Mouse (Mus musculus) erythroblast, embryonic 14.5 days (primary cell): Measurements from ENCODE around the gene Tnfsfm13. TPM values are rescaled to one million over a fixed set of nuclear protein-coding genes. Genes with fewer than 3 reads are reported as not detected.

Experiments
- H3K27me3 ChIP-seq: 2 replicates; pipeline ENCODE4 v1.6.1; 2012; ENCODE audit warnings: inconsistent platforms; ENCODE audit not compliant: control insufficient read depth
- H3K36me3 ChIP-seq: 2 replicates; pipeline ENCODE4 v1.6.1; 2012; ENCODE audit warnings: mild to moderate bottlenecking, inconsistent platforms; ENCODE audit not compliant: control insufficient read depth
- H3K4me1 ChIP-seq: 2 replicates; pipeline ENCODE4 v1.6.1; 2012; ENCODE audit warnings: inconsistent platforms; ENCODE audit not compliant: control insufficient read depth
- H3K4me3 ChIP-seq: replicated peaks from 2 replicates; pipeline ENCODE3; 2012; ENCODE audit warnings: moderate library complexity, mild to moderate bottlenecking, inconsistent platforms
- H3K9me3 ChIP-seq: 2 replicates; pipeline ENCODE4 v1.6.1; 2012; ENCODE audit warnings: low read length, inconsistent platforms, mixed read lengths; ENCODE audit not compliant: control insufficient read depth
- GATA1 ChIP-seq: IDR thresholded peaks from 2 replicates; pipeline ENCODE4 v1.6.1; 2012; ENCODE audit warnings: low read length, inconsistent platforms, mixed read lengths
- TAL1 ChIP-seq: IDR thresholded peaks from 3 replicates; pipeline ENCODE4 v1.6.1; 2012; ENCODE audit warnings: low read length, inconsistent platforms, mixed read lengths
- polyA plus RNA-seq: library from polyadenylated mRNA; stranded (reverse); fragments of >175 nt; gene quantifications from 2 replicates; pipeline ENCODE4 v1.2.3, GENCODE M21; 2012

Tnfsfm13 gene
- polyA plus RNA-seq, 1 experiment = not detected

DNA sequence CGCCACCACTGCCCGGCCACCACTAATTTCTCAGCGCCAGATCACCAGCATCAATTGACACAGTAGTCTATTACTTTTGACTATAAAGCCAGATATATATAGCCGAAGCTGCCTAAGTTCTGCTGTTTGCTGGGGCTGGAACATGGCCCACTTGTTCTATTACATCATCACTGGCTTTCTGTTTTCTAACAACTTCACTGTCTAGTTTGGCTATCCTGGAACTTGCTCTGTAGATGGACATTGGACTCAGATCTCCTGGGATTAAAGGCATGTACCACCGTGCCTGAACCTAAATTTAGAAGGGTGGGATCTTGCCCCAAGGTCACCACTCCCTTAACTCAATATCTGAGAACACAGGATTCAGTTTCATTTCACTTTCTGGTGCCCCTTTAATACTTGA is 50.0 kb downstream of the Tnfsfm13 start:
- no peaks in the 10 kb centered on the region for H3K9me3 ChIP-seq
- H3K36me3 ChIP-seq = peaks cover 96% of the 10 kb centered on the region
- no peaks in the 10 kb centered on the region for H3K27me3 ChIP-seq
- H3K4me3 ChIP-seq = no peak overlapping the region
- peaks cover 3% of the 10 kb centered on the region for H3K4me1 ChIP-seq
- TF ChIP-seq TAL1 = no peak
- no peak for TF ChIP-seq GATA1

- no peak for TF ChIP-seq TAL1
- TF ChIP-seq GATA1 = no peak
- Histone ChIP-seq H3K4me3 (no peak overlapping the region), H3K4me1 (peaks cover 50% of the 10 kb centered on the region), H3K27me3 (no peaks in the 10 kb centered on the region), H3K9me3 (no peaks in the 10 kb centered on the region), H3K36me3 (peaks cover 38% of the 10 kb centered on the region)
Observed at GRCm38 (mm10) chr11:69635471-69635870, 60.4 kb downstream of the Tnfsfm13 start.

DNA sequence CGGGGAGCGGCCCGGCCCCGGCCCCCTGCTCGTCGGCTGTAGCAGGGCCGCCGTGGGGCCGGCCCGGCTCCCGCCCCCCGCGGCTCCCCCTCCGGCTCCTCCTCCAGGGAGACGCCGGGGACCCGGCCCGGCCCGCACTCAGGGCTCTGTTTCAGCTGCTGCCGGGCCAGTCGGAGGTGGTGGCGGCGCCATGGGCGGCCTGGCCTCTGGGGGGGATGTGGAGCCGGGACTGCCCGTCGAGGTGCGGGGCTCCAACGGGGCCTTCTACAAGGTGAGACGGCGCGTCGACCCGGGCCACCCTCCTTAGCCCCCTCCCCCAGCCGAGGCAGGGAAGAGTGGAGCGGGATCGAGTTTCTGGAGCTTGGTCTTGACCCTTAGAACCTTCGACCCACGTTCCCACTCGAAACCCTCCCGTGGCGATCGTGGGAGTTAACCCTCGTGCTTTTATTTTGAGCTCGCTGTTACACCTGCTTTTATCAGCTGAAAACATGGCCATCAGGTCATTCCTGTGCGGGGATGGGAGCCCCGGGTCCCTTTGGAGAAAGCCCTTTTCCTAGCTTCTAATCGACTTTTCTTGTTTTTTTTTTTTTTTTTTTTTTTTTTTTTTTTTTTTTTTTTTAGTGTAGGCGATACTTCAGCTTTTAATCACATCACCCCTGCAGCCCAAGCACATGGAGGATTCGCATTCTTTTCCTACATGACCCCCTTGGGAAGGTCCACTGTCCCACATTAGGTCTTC is 62.6 kb downstream of the Tnfsfm13 start:
- peak overlapping the region; percentile 95 for H3K4me3 ChIP-seq
- no peaks in the 10 kb centered on the region for H3K9me3 ChIP-seq
- H3K36me3 ChIP-seq = peaks cover 21% of the 10 kb centered on the region
- no peaks in the 10 kb centered on the region for H3K27me3 ChIP-seq
- peaks cover 56% of the 10 kb centered on the region for H3K4me1 ChIP-seq
- no peak for TF ChIP-seq TAL1
- TF ChIP-seq GATA1 = no peak

Other genes with a start within 250 kb of the Tnfsfm13 start
- 0.04 TPM in 1 of 2 replicates, not detected in the other for gene Dnah2, start 147.0 kb downstream of the Tnfsfm13 start, polyA plus RNA-seq
- 0.15 and 0.20 TPM in 2 replicates for gene Efnb3, start 135.9 kb downstream of the Tnfsfm13 start, polyA plus RNA-seq
- gene Wrap53, start 115.8 kb downstream of the Tnfsfm13 start, polyA plus RNA-seq = 3.8 and 7.2 TPM in 2 replicates
- gene Trp53, start 115.7 kb downstream of the Tnfsfm13 start, polyA plus RNA-seq = 4.1 and 4.3 TPM in 2 replicates
- 8.1 and 9.1 TPM in 2 replicates for gene Atp1b2, start 90.2 kb downstream of the Tnfsfm13 start, polyA plus RNA-seq
- 0.02 TPM in 1 of 2 replicates, not detected in the other for gene Shbg, start 78.2 kb downstream of the Tnfsfm13 start, polyA plus RNA-seq
- not detected in 2 replicates for gene Sat2, start 74.1 kb downstream of the Tnfsfm13 start, polyA plus RNA-seq
- 9.7 and 10.3 TPM in 2 replicates for gene Fxr2, start 63.1 kb downstream of the Tnfsfm13 start, polyA plus RNA-seq
- not detected in 2 replicates for gene Sox15, start 40.8 kb downstream of the Tnfsfm13 start, polyA plus RNA-seq
- 3.9 and 4.3 TPM in 2 replicates for gene Mpdu1, start 33.5 kb downstream of the Tnfsfm13 start, polyA plus RNA-seq
- 0.60 and 0.78 TPM in 2 replicates for gene Cd68, start 29.9 kb downstream of the Tnfsfm13 start, polyA plus RNA-seq
- 27.9 and 30.9 TPM in 2 replicates for gene Eif4a1, start 23.7 kb downstream of the Tnfsfm13 start, polyA plus RNA-seq
- 5.4 and 5.6 TPM in 2 replicates for gene Senp3, start 14.0 kb downstream of the Tnfsfm13 start, polyA plus RNA-seq
- not detected in 2 replicates for gene Tnfsf13, start 10.3 kb downstream of the Tnfsfm13 start, polyA plus RNA-seq
- gene Tnfsf12, start 249 bp downstream of the Tnfsfm13 start, polyA plus RNA-seq = 0.02 TPM in 1 of 2 replicates, not detected in the other
- 14.2 and 14.3 TPM in 2 replicates for gene Polr2a, start 62.5 kb upstream of the Tnfsfm13 start, polyA plus RNA-seq
- not detected in 2 replicates for gene Slc35g3, start 65.9 kb upstream of the Tnfsfm13 start, polyA plus RNA-seq
- 0.07 and 0.33 TPM in 2 replicates for gene Zbtb4, start 69.8 kb upstream of the Tnfsfm13 start, polyA plus RNA-seq
- gene Chrnb1, start 99.8 kb upstream of the Tnfsfm13 start, polyA plus RNA-seq = not detected in 2 replicates
- gene Fgf11, start 105.8 kb upstream of the Tnfsfm13 start, polyA plus RNA-seq = 0.01 TPM in 1 of 2 replicates, not detected in the other
- 0.05 TPM in 1 of 2 replicates, not detected in the other for gene Tmem102, start 109.5 kb upstream of the Tnfsfm13 start, polyA plus RNA-seq
- gene Gm39566, start 119.2 kb upstream of the Tnfsfm13 start, polyA plus RNA-seq = not detected in 2 replicates
- gene Spem2, start 122.4 kb upstream of the Tnfsfm13 start, polyA plus RNA-seq = not detected in 2 replicates
- gene Spem1, start 126.1 kb upstream of the Tnfsfm13 start, polyA plus RNA-seq = not detected in 2 replicates
- 0.13 and 0.16 TPM in 2 replicates for gene Nlgn2, start 141.7 kb upstream of the Tnfsfm13 start, polyA plus RNA-seq
- 204 and 212 TPM in 2 replicates for gene Tmem256, start 142.4 kb upstream of the Tnfsfm13 start, polyA plus RNA-seq
- 3.6 and 4.4 TPM in 2 replicates for gene Plscr3, start 150.3 kb upstream of the Tnfsfm13 start, polyA plus RNA-seq
- 0.94 and 1.1 TPM in 2 replicates for gene Tnk1, start 162.6 kb upstream of the Tnfsfm13 start, polyA plus RNA-seq
- not detected in 2 replicates for gene Tmem95, start 181.9 kb upstream of the Tnfsfm13 start, polyA plus RNA-seq
- 0.02 and 0.08 TPM in 2 replicates for gene Kctd11, start 185.3 kb upstream of the Tnfsfm13 start, polyA plus RNA-seq
- gene Acap1, start 199.4 kb upstream of the Tnfsfm13 start, polyA plus RNA-seq = 0.23 and 0.37 TPM in 2 replicates
- gene 2810408A11Rik, start 204.9 kb upstream of the Tnfsfm13 start, polyA plus RNA-seq = 0.14 and 0.18 TPM in 2 replicates
- 5.0 and 5.1 TPM in 2 replicates for gene Neurl4, start 205.0 kb upstream of the Tnfsfm13 start, polyA plus RNA-seq
- gene Gps2, start 217.8 kb upstream of the Tnfsfm13 start, polyA plus RNA-seq = 90.4 and 109 TPM in 2 replicates
- 295 and 310 TPM in 2 replicates for gene Eif5a, start 225.9 kb upstream of the Tnfsfm13 start, polyA plus RNA-seq
- gene Ybx2, start 239.7 kb upstream of the Tnfsfm13 start, polyA plus RNA-seq = 0.29 and 0.38 TPM in 2 replicates